Mouse (Mus musculus) forebrain, embryonic 12.5 days (tissue): ENCODE results near the gene Mxi1. TPM values are rescaled to one million over a fixed set of nuclear protein-coding genes. Genes with fewer than 3 reads are reported as not detected.

Source experiments
- ATAC-seq: fragments of 200-750 bp; cut with Nextera tagmentation; 2 replicates; pipeline ENCODE4 v1.8.0; 2017; ENCODE audit warnings: moderate TSS enrichment; ENCODE audit not compliant: low FRiP score
- H3K27ac ChIP-seq: fragments of 300-500 bp; sonication (generic); 2 replicates; pipeline ENCODE4 v1.5.1; 2016; ENCODE audit warnings: mild to moderate bottlenecking
- H3K27me3 ChIP-seq: fragments of 300-500 bp; sonication (generic); 2 replicates; pipeline ENCODE4 v1.6.1; 2016; ENCODE audit warnings: mild to moderate bottlenecking
- H3K36me3 ChIP-seq: fragments of 300-500 bp; sonication (generic); replicated peaks from 2 replicates; pipeline ENCODE4 v1.6.1; 2016; ENCODE audit warnings: mild to moderate bottlenecking
- H3K4me1 ChIP-seq: fragments of 300-500 bp; sonication (generic); 2 replicates; pipeline ENCODE4 v1.6.1; 2016
- H3K4me2 ChIP-seq: fragments of 300-500 bp; sonication (generic); 2 replicates; pipeline ENCODE4 v1.6.1; 2016; ENCODE audit warnings: mild to moderate bottlenecking, moderate library complexity
- H3K4me3 ChIP-seq: fragments of 300-500 bp; sonication (generic); replicated peaks from 2 replicates; pipeline ENCODE4 v1.5.1; 2016; ENCODE audit warnings: mild to moderate bottlenecking
- H3K9ac ChIP-seq: fragments of 300-500 bp; sonication (generic); 2 replicates; pipeline ENCODE4 v1.6.1; 2016; ENCODE audit warnings: mild to moderate bottlenecking
- H3K9me3 ChIP-seq: fragments of 300-500 bp; sonication (generic); 2 replicates; pipeline ENCODE4 v1.6.1; 2016
- WGBS: fragments of 180-500 bp; shearing (Covaris S2); methylation state at CpG from one replicate; pipeline ENCODE4 v1.1.7; 2016; 5-methylcytosine and 5-hydroxymethylcytosine counted together
- polyA plus RNA-seq: library from polyadenylated mRNA; unstranded; fragments of >200 nt; fragmentation: Nextera tagmentation; extraction: Ambion mirVana; gene quantifications from 2 replicates; pipeline ENCODE4 v1.2.1, GENCODE M21; 2016

Mxi1 gene
- 54.8 and 62.4 TPM in 2 replicates for polyA plus RNA-seq

DNA sequence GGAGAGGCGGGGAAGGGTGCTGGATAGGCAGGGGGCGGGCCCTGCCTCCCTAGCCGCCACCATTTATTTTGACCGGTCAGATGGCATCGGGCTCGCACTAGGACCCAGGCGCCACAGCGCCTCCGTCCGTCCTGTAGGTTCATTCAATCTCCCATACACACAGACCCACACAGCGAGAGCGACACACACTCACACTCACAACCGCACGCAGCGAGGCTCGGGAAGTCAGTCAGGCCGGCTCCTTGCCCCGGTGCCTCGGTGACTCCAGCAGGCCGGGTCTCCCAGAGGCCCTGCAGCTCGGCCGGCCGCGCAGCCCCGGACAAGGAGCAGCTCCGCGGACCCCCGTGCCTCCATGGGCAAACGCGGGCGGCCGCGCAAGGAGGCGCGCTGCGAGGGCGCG lies at the start of gene Mxi1:
Gene Mxi1 (plus strand): TSS at position 171 of the 400 bp plus-strand sequence.
- no peaks in the 10 kb centered on the region for H3K9me3 ChIP-seq
- peaks cover 34% of the 10 kb centered on the region for H3K4me1 ChIP-seq
- peak within 1 kb of the TSS; percentile 90 for H3K4me3 ChIP-seq
- peak within 1 kb of the TSS; percentile 94 for H3K9ac ChIP-seq
- H3K27ac ChIP-seq: peak within 1 kb of the TSS; percentile 98
- H3K4me2 ChIP-seq: peak within 1 kb of the TSS; percentile 93
- no peaks in the 10 kb centered on the region for H3K36me3 ChIP-seq
- H3K27me3 ChIP-seq: no peaks in the 10 kb centered on the region; the same call in 1 of the 2 replicates
- under 1% methylated on average over 38 of the region's 38 CpGs for WGBS
- ATAC-seq: peak; percentile 74

DNA sequence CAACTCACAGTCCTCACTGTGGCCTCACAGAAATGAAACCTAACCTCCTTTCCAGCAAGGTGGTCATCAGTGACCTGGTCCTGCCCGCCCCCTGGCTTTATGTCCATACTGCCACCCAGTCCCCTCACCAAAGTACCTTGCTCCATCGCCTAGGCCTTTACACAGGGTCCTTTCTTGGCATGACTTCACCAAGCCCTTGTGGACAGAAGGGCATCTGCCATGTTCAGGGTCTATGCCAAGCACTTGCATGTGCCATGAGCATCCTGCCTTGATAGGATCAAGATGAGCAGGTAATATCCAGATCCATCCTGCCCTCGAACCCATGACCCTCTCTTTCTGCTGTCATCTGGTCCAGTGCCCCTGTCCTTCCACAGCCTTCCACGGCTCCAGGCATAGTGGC lies 49.5 kb upstream of the Mxi1 start:
- Histone ChIP-seq H3K9ac (no peak overlapping the region), H3K9me3 (peaks cover 5% of the 10 kb centered on the region; the same call in 1 of the 2 replicates), H3K27ac (no peak overlapping the region), H3K4me3 (no peak overlapping the region), H3K27me3 (no peaks in the 10 kb centered on the region), H3K4me2 (no peak overlapping the region), H3K4me1 (peaks cover 24% of the 10 kb centered on the region), H3K36me3 (no peaks in the 10 kb centered on the region)
- WGBS: 81% methylated on average over 4 of the region's 4 CpGs
- no peak for ATAC-seq

DNA sequence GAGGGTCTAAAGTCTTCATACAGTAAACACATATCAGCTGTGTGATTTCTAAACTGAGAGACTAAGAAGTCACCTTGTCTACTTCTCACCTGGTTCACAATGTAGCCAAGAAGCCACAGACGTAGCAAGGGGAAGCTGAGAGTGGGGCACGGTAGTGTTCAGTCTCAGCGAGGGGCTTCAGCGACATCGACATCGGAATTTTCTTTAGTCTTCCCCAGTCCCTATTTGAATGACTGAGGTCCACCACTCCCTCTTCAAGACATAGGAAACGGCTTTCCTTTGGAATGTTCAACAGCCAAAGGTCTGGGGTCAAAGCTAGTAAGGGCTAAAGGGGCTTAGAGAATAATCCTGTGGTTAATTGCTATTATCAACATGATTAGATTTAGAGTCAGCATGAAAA lies 48.3 kb upstream of the Mxi1 start:
- H3K36me3 ChIP-seq: no peaks in the 10 kb centered on the region
- 82% methylated on average over 7 of the region's 7 CpGs for WGBS
- no peaks in the 10 kb centered on the region for H3K27me3 ChIP-seq
- no peak overlapping the region for H3K4me2 ChIP-seq
- H3K9me3 ChIP-seq: no peaks in the 10 kb centered on the region
- H3K27ac ChIP-seq: no peak overlapping the region
- no peak overlapping the region for H3K4me3 ChIP-seq
- H3K9ac ChIP-seq: no peak overlapping the region
- no peak for ATAC-seq
- peaks cover 24% of the 10 kb centered on the region for H3K4me1 ChIP-seq

DNA sequence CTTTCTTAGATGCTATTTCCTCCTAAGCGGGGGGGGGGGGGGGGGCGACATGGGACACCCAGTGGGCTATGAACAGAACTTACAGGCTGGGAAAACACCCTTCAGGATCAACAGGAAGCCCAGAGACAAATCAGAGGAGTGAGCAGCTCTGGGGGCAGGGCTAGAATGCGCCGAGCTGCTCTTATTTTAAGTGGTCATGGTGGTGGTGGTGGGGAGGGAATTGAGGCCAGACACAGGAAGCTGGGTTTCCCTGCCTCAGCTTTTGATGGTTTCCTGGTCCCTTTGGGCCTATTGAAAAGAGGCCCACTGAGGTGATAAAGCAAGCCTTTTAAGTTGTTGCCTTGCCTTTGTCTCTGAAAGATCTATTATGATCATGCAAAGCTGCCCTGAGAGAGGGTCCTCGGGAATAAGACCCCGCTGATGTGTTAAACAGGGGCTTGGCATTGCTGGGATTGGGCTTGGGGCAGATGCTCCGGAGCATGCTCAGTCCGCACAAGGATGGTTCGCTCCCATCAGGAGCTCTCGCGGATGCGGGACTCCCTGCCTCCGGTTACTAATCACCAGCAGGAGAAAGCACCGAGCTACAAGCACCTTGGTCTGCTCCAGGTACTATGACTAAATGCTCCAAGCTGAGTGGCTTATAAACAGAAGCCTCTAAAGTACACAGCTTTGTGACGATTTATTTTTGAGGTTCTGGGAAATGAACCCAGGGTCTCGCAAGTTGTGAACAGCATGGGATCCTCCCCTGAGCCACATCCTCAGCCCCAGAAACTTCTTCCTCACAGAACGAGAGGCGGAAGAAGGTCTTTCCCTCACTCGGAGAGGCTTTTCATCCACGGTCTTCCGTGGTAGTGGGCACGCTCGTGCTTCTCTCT lies 46.2 kb upstream of the Mxi1 start:
- H3K4me3 ChIP-seq: no peak overlapping the region
- no peak for ATAC-seq

DNA sequence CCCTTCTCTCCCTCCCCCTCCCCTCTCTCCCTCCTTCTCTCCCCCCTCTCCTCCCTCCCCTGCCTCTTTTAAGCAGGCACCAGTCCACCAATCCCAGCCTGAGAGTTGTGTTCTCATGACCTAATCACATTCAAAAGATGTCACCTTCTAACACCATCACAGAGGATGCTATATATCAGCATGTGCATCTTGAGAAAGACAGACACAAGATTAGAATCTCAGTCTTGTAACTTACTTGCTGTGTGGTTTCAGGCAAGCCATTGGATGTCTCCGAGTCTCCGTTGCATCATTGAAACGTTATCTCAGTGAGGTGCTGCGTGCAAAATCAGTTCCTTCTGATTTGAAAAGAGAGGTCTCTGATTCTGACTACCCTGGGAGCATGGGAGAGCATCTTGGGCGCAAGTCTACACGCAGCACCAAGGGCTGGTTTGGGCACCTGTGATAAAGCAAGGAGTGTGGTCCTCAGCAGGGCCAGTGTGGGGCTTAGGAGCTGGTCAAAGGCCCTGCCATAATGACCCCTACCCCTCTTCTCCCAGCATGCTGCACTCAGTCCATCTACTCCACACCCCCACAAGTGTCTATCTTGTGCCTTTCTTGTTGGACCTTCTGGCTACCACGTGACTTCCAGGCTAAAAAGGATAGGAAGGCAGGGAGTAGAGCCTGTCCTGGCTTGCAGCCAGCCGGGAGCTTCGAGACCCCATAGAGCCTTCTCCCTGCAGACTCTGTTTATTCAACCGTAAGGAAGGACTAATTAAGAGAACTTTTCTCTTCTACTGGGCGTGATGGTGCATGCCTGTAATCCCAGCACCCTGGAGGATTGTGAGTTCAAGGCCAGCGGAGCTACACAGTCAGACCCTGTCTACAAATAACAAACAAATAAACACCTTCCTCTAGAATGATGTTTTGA lies 45.2 kb upstream of the Mxi1 start:
- Histone ChIP-seq H3K4me1 (peaks cover 19% of the 10 kb centered on the region), H3K27me3 (no peaks in the 10 kb centered on the region), H3K9ac (no peak overlapping the region), H3K9me3 (no peaks in the 10 kb centered on the region), H3K4me3 (no peak overlapping the region), H3K36me3 (no peaks in the 10 kb centered on the region), H3K4me2 (no peak overlapping the region), H3K27ac (0 out of 2 replicates have a peak overlapping the region, but pooled peaks have one; percentile 36)
- peak; percentile 68 for ATAC-seq
- 49% methylated on average over 12 of the region's 12 CpGs for WGBS

More for the DNA sequence above, 46.2 kb upstream of the Mxi1 start:
- Histone ChIP-seq H3K4me1 (peaks cover 24% of the 10 kb centered on the region), H3K4me2 (peak overlapping the region; percentile 24; the same call in 1 of the 2 replicates), H3K27ac (no peak overlapping the region), H3K9ac (no peak overlapping the region), H3K9me3 (no peaks in the 10 kb centered on the region), H3K36me3 (no peaks in the 10 kb centered on the region), H3K27me3 (no peaks in the 10 kb centered on the region)
- WGBS: 35% methylated on average over 23 of the region's 23 CpGs

DNA sequence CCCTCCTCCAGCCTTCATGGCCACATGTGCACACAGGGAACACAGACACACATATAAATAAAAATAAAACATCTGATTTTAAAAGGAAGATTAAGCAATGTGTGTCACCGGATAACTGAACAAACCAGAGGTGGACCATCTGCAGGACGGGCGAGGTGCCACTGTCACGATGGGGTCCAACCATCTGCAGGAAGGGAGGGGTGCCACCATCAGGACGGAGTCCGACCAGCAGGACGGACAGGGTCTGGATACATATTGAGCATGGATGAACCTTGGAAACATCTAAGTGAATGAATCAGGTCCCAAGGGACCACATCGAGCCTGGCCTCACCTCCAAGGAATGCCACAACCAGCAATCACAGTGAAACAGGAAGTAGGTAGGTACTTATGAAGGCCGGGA lies 43.0 kb upstream of the Mxi1 start:
- ATAC-seq: no peak
- WGBS: 94% methylated on average over 9 of the region's 9 CpGs
- H3K4me2 ChIP-seq: no peak overlapping the region

DNA sequence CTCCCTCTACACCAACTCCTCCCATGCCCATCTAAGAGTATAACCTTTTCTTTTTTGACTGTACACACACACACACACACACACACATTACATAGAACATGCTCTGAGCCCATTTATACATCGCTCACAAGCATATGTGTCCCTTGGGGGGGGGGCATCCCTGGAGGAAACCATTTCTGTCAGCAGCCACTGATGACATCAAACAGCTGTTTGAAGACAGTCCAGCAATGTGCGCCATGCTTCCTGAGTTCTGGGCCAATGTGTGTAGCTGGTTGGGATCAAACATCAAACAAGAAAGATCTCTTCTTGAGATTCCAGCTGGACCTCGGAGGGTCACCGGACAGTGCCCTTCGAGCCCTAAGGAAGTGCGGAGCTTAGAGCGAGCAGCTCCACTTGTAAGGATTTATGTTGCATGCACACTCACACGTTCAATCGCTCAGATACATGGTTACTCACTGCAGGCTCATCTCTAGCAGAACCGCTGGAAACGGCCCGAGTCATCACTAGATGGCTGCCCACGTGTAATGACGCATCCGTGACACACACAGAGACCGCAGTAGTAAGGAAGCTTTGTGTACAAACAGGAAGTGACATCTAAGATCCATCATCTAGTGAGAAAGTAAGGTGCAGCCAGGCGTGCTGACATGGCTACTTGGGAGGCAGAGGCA lies 37.1 kb upstream of the Mxi1 start:
- H3K27me3 ChIP-seq: no peaks in the 10 kb centered on the region
- no peaks in the 10 kb centered on the region for H3K9me3 ChIP-seq
- no peak overlapping the region for H3K9ac ChIP-seq
- H3K27ac ChIP-seq: no peak overlapping the region
- H3K36me3 ChIP-seq: no peaks in the 10 kb centered on the region
- WGBS: 93% methylated on average over 17 of the region's 17 CpGs
- H3K4me3 ChIP-seq: no peak overlapping the region
- H3K4me2 ChIP-seq: no peak overlapping the region
- ATAC-seq: no peak
- peaks cover 4% of the 10 kb centered on the region; the same call in 1 of the 2 replicates for H3K4me1 ChIP-seq

More for the DNA sequence above, 43.0 kb upstream of the Mxi1 start:
- Histone ChIP-seq H3K36me3 (no peaks in the 10 kb centered on the region), H3K27ac (no peak overlapping the region), H3K27me3 (no peaks in the 10 kb centered on the region), H3K9ac (no peak overlapping the region), H3K4me3 (no peak overlapping the region), H3K9me3 (no peaks in the 10 kb centered on the region), H3K4me1 (peaks cover 19% of the 10 kb centered on the region)

DNA sequence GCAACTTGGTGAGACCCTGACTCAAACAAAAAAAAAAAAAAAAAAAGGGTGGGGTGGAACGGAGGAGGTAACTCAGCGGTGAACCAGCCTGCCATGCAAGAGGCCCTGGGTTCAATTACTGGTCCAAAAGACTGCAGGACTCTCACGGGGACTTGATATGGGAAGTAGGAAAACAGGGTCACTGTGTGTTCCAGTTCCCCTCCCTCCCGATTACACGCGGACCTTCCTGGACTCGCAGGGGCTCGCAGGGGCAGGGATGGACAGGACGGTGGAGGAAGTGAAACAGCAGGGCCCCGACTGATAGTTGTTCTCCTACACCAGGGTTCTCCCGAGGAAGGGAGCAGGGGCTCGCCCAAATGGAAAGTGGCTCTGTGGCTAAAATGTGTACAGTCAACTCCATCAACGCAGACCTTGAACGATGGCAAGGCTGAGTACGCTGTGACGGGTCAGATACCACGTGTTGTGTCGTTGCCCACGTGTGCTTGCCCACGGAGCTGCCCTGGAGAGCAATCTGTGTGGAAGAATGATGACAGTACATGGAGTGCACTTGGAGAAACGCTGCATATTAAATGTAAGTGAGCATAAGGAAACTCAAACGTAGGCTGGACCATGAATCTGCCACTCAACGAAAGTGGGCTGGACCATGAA lies 36.4 kb upstream of the Mxi1 start:
- H3K4me3 ChIP-seq: no peak overlapping the region
- H3K36me3 ChIP-seq: no peaks in the 10 kb centered on the region
- H3K27ac ChIP-seq: no peak overlapping the region
- H3K4me2 ChIP-seq: no peak overlapping the region
- ATAC-seq: no peak
- WGBS: 90% methylated on average over 23 of the region's 23 CpGs
- peaks cover 4% of the 10 kb centered on the region; the same call in 1 of the 2 replicates for H3K4me1 ChIP-seq
- no peaks in the 10 kb centered on the region for H3K27me3 ChIP-seq
- H3K9ac ChIP-seq: no peak overlapping the region
- H3K9me3 ChIP-seq: no peaks in the 10 kb centered on the region

DNA sequence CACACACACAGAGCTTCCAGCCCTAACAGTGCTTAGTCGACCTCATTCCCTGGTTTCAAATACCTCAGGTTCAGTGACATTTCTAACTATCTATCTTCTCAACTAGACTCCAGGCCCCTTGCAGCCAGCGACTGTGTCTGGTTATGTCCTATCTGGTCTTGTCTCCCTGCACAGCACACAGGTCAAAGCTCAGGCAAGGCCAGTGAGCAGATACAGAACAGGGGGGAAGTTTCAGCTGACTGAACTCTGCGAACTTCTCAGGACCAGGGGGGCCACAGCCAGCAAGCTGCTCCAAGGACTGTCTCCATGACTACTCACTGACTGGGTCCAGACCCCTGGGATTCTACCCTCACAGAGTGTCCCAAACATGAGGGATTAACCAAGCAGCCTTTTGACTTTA lies 35.1 kb upstream of the Mxi1 start:
- peaks cover 4% of the 10 kb centered on the region; the same call in 1 of the 2 replicates for H3K4me1 ChIP-seq
- H3K27ac ChIP-seq: no peak overlapping the region
- H3K27me3 ChIP-seq: no peaks in the 10 kb centered on the region
- 53% methylated on average over 3 of the region's 3 CpGs for WGBS
- H3K9ac ChIP-seq: no peak overlapping the region
- H3K9me3 ChIP-seq: no peaks in the 10 kb centered on the region
- H3K4me3 ChIP-seq: no peak overlapping the region
- no peak overlapping the region for H3K4me2 ChIP-seq
- no peaks in the 10 kb centered on the region for H3K36me3 ChIP-seq
- no peak for ATAC-seq

DNA sequence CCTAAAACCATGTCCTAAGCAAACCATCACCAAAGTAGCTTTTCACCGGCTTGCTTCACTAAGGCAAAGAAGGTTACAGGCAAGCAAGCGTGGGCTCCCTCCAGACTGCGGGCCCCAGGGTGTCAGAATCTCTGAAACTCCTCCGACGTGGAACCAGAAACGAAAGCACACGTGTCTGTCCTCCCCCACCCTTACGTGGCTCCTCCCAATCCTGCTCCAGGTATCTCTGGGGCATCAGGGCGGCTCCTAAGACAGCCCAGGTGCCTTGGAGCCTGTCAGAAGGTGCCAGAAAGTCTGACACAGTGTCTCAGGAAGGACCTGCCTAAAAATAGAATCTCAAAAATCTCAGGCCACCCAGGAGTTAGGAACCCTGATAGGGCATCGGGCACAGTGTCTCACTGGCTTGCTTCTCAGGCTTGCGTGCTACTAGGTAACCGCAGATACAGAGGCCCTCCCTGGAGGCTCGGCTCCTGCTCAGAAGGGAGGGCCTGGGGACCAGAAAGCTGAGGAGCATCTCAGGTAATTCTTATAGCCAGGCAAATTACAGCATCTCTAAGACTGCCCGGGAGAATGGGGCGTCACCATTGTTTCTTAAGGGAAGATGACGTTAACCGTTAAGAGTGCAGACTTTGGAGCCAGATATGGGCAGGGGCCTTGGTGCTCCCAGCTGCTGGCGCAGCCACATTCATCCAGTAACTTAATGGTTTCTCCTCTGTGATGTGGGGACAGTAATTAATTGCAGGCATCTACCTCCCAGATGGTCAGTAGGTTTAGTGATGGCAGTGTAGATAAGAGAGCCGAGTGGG lies 33.2 kb upstream of the Mxi1 start:
- Histone ChIP-seq H3K9ac (no peak overlapping the region), H3K4me2 (no peak overlapping the region), H3K4me3 (no peak overlapping the region), H3K9me3 (no peaks in the 10 kb centered on the region), H3K27me3 (no peaks in the 10 kb centered on the region), H3K4me1 (peaks cover 4% of the 10 kb centered on the region), H3K27ac (no peak overlapping the region), H3K36me3 (no peaks in the 10 kb centered on the region)
- no peak for ATAC-seq
- 79% methylated on average over 19 of the region's 19 CpGs for WGBS
